Mouse (Mus musculus): Measurements from ENCODE around the gene Vps36. TPM values are rescaled to one million over a fixed set of nuclear protein-coding genes. Genes with fewer than 3 reads are reported as not detected.

Gene Vps36
- total RNA-seq, 2 experiments from 2014 or later = 26.0 to 28.1 TPM

DNA sequence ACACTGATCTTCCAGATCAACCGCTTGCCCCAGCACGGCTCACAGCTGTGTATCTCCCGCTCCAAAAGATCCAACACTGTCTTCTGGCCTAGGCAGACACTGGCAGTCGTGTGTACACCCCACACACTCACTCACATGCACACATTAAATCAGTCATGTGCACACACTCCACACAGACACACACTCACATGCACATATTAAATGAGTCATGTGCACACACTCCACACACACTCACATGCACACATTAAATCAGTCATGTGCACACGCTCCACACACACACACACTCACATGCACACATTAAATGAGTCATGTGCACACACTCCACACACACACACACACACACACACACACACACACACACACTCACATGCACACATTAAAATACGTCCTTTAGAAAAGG is 5.3 kb downstream of the Vps36 start:
- DNase-seq (ENCODE audit: low spot score in 2 of 2) = no peak
- intact Hi-C loops (cut with DNase I) = no loop called here

DNA sequence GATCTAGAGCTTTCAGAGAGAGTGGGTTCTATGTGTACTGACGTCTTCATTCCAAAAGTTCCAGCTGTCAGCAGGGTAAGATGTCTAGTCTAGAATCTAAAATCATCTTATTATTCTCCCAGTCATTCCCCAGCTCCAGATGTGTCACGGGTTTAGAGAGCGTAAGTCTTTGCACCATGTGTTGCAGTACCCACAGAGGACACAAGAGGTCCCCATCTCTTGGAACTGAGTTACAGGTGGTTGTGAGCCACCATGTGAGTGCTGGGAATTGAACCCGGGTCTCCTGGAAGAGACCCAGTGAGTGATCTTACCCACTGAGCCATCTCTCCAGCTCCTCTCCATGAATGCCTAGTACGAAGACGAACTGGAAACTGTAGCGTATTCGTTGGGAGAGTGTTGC is 6.9 kb downstream of the Vps36 start:
- intact Hi-C loops (cut with DNase I) = no loop called here
- DNase-seq (ENCODE audit: low spot score in 2 of 2) = no peak

DNA sequence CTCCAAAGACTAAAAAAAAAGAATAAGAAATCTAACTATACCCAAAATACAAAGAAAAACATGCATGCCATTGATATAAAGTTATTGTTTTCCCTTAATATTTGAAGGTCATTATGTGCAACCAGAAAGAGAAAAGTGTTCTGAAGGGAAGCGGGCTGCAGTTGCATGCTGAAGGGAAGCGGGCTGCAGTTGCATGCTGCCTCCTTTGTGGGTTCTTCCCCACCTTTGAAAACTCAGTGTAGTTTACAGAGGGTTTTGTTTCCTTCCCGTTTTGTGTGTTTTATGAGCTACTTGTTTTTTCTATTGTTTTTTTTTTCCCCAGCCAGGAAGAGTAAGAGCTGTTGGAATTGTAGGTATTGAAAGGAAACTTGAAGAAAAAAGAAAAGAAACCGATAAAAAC is 14.9 kb downstream of the Vps36 start:
- intact Hi-C loops (cut with DNase I) = no loop called here
- no peak for DNase-seq (ENCODE audit: low spot score in 2 of 2)

- intact Hi-C loops (cut with DNase I) = no loop called here
Measured at GRCm38 (mm10) chr8:22209012-22209411, 16.4 kb downstream of the Vps36 start.

GRCm38 (mm10) chr8:22214826-22215225 is 22.2 kb downstream of the Vps36 start:
- no peak for DNase-seq (ENCODE audit: low spot score in 2 of 2)
- intact Hi-C loops (cut with DNase I) = no loop called here

More at GRCm38 (mm10) chr8:22209012-22209411, 16.4 kb downstream of the Vps36 start:
- DNase-seq (ENCODE audit: low spot score in 2 of 2) = no peak

GRCm38 (mm10) chr8:22226361-22226760 is 33.8 kb downstream of the Vps36 start:
- intact Hi-C loops (cut with DNase I) = no loop called here
- peak; percentile 2 to 4 for DNase-seq (ENCODE audit: low spot score in 2 of 2)

- DNase-seq (ENCODE audit: low spot score in 2 of 2) = peak in 1 of 2 experiments; percentile 5
Measured at GRCm38 (mm10) chr8:22227061-22227877, 34.7 kb downstream of the Vps36 start, which contains the start of gene Thsd1. Thsd1 (plus strand) TSS chr8:22227313.

DNA sequence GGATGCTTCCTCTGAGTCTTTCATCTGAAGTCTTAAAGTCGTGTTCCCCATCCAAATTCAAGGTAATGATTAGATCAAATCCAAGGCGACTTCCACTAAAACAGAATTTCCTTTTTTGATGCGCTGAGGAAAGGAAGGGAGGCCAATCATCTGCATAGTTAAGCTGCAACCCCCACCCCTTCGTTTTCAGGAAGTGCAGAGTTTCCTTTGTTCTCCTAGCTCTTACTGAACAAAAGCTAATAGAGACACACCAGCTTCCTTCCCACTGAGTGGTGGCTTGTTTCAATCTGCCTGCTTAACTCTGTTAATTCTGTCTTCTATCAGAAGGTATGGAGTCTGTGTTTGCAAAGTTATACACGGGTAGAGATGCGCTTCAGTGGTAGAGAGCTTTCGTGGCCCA is 36.0 kb downstream of the Vps36 start:
- no peak for DNase-seq (ENCODE audit: low spot score in 2 of 2)
- intact Hi-C loops (cut with DNase I) = no loop called here

More at GRCm38 (mm10) chr8:22227061-22227877, 34.7 kb downstream of the Vps36 start, which contains the start of gene Thsd1:
- intact Hi-C loops (cut with DNase I) = no loop called here

DNA sequence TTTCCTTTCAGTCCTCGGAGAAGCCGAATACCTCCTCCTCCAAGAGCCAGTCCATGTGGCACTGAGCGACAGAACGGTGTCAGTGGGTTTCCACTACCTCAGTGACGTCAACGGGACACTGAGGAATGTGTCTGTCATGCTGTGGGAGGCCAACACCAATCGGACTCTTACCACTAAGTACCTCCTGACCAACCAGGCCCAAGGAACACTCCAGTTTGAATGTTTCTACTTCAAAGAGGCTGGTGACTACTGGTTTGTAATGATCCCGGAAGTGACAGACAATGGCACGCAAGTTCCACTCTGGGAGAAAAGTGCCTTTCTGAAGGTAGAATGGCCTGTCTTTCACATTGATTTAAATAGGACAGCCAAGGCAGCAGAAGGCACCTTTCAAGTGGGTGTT is 50.4 kb downstream of the Vps36 start:
- intact Hi-C loops (cut with DNase I) = no loop called here
- no peak for DNase-seq (ENCODE audit: low spot score in 2 of 2)

GRCm38 (mm10) chr8:22245663-22246062 is 53.1 kb downstream of the Vps36 start:
- DNase-seq (ENCODE audit: low spot score in 2 of 2) = no peak
- intact Hi-C loops (cut with DNase I) = no loop called here

GRCm38 (mm10) chr8:22247956-22248355 is 55.3 kb downstream of the Vps36 start:
- peak in 1 of 2 experiments; percentile 12 for DNase-seq (ENCODE audit: low spot score in 2 of 2)
- intact Hi-C loops (cut with DNase I) = no loop called here

DNA sequence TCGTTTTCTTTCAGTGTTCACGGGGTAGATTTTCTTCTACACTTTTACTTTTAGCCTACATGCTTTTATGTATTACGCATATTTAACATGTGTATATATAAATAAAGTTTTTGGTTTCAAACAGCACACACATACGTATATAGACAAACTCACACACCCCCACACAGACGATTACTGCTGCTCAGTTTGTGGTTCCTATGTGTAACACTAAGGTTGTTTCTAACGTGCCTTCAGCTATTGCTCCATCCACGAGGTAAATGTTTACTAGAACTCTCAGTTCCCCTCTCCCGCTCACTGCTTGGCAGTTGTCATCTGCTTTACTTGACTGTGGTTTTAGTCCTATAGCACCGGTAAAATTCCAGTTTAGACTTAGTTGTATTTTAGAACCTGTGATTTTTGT is 56.5 kb downstream of the Vps36 start:
- no peak for DNase-seq (ENCODE audit: low spot score in 2 of 2)
- intact Hi-C loops (cut with DNase I) = no loop called here

- DNase-seq (ENCODE audit: low spot score in 2 of 2) = no peak
- intact Hi-C loops (cut with DNase I) = no loop called here
Measured at GRCm38 (mm10) chr8:22258946-22259450, 66.4 kb downstream of the Vps36 start.

DNA sequence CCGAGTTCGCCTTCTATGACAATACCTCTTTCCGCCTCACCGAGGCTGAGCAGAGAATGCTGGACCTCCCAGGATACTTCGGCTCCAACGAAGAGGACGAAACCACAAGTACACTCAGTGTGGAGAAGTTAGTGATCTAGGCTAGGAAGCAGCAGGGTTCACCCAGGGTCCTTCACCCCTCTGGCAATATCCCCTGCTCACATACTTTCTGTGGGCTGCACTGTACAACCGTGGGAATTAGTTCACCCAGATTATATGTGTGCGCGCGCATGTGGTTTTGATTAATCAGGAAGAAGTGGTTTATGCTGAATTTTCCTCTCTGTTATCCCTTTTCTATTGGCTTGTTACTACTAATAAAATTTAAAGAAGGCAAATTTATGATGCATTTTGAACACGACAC is 66.9 kb downstream of the Vps36 start:
- intact Hi-C loops (cut with DNase I) = no loop called here
- no peak for DNase-seq (ENCODE audit: low spot score in 2 of 2)

- no peak for DNase-seq (ENCODE audit: low spot score in 2 of 2)
- intact Hi-C loops (cut with DNase I) = no loop called here
Measured at GRCm38 (mm10) chr8:22260091-22260722, 67.6 kb downstream of the Vps36 start.

DNA sequence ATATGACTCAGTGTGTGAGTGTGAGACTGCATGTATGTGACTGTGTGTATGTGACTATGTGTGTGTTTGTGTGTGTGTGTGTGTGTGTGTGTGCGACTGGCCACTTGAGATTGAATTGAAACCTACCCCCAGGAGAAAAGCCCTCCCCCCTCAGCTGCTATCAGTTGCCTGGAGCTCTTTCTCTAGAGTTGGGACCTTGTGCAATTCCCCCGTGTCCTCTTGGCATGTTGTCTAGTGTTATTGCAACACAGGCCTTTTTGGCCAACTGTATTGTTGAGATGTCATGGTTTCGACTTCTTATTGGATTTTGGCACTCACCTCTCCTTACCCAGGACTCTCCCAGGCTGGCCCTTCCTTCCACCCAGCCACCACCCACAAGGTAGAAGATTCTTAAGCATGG is 69.7 kb downstream of the Vps36 start:
- DNase-seq (ENCODE audit: low spot score in 2 of 2) = no peak
- intact Hi-C loops (cut with DNase I) = no loop called here

DNA sequence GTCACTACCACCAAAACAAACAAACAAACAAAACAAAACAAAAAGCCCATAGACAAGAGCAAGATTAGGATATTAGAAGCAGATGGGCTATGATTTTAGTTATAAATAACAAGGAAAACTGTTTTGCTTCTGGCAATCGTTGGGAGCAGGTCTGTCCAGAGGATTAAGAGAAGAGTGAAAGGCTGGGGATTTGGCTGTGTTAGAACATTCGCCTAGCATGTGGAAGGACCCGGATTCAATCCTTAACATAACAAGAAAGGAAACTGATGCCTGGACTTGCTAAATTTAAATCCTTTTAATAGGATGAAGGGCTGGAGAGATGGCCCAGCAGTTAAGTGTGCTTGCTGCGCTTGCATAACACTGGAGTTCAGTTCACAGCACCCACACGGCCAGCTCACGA is 71.7 kb downstream of the Vps36 start:
- intact Hi-C loops (cut with DNase I) = no loop called here
- DNase-seq (ENCODE audit: low spot score in 2 of 2) = no peak

- intact Hi-C loops (cut with DNase I) = no loop called here
- peak in 1 of 2 experiments; percentile 6 for DNase-seq (ENCODE audit: low spot score in 2 of 2)
Measured at GRCm38 (mm10) chr8:22264787-22265186, 72.2 kb downstream of the Vps36 start.

GRCm38 (mm10) chr8:22265194-22265593 is 72.6 kb downstream of the Vps36 start:
- no peak for DNase-seq (ENCODE audit: low spot score in 2 of 2)
- intact Hi-C loops (cut with DNase I) = no loop called here

DNA sequence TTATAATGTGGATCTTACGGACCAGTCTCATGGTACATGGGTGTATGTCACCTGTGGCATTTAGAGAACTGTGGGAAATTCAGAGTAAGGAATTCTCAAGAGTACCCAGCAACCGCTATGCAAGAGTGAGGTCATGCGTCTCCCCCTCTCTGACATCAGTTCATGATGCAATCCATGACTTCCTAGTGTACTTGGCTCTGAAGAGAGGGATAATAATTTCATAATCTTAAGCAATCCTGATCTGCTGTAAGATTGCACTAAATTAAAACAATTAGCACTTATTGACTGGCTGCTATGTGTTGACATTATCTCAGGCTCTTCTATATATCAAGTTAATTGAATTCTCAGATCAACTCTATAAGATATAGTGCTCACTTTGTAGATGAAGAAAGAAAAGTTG is 74.2 kb downstream of the Vps36 start:
- DNase-seq (ENCODE audit: low spot score in 2 of 2) = no peak
- intact Hi-C loops (cut with DNase I) = no loop called here

Data from left cerebral cortex, postnatal 25 days (tissue).